Mouse (Mus musculus): ENCODE data around the gene Gbe1. TPM values are rescaled to one million over a fixed set of nuclear protein-coding genes. Genes with fewer than 3 reads are reported as not detected.

The Gbe1 gene
- polyA plus RNA-seq, 1 experiment from 2014 or later, result 56.3 TPM

DNA sequence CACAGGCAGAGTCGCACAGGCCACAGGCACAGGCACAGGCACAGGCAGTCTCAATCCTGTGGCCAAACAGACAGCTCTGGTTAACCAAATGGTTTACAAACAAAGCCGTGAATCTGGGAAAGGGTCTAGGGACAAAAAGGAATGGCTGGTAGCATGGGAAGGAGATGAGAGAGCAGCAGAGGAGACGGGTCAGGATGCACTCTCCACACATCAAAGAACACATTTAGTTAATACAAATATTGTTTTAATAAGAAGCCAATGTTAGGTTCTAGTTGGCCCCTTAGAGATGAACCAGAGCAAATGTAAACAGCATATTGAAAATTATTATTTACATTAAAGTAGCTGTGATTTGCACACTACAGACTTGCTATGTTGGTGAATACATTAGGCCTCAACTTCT is 166.7 kb downstream of the Gbe1 start:
- Histone ChIP-seq H3K27ac (ENCODE audit: poor library complexity, severe bottlenecking) (no peak overlapping the region), H3K36me3 (no peaks in the 10 kb centered on the region), H3K4me3 (no peak overlapping the region), H3K27me3 (replicated peaks) (no peaks in the 10 kb centered on the region), H3K9me3 (replicated peaks) (no peaks in the 10 kb centered on the region), H3K4me1 (replicated peaks) (no peaks in the 10 kb centered on the region), H3K4me2 (no peak overlapping the region), H3K9ac (no peak overlapping the region)
- WGBS, result 88% methylated on average over 3 of the region's 3 CpGs
- ATAC-seq (ENCODE audit: insufficient number of reproducible peaks, low FRiP score), result no peak

DNA sequence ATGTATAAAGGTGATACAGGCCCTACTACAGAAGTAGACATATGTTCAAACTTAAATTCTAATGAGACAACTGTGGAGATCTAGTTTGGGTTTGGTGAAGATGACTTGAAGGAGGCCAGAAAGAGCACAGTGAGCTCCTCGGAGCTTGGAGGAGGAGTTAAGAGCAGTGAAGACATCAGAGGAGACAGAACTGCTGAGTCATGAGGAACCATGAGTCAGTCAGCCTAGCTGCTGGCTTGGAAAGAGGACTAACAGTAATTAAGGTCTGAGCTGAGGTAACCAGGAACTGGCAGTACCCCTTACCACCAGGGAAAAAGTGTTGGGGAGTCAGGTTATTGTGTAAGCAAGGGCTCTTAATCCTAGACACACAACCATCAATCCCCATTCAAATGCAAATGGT is 192.7 kb downstream of the Gbe1 start:
- Histone ChIP-seq H3K9me3 (replicated peaks) (no peaks in the 10 kb centered on the region), H3K4me1 (replicated peaks) (no peaks in the 10 kb centered on the region), H3K4me2 (no peak overlapping the region), H3K27me3 (replicated peaks) (no peaks in the 10 kb centered on the region), H3K9ac (no peak overlapping the region), H3K36me3 (no peaks in the 10 kb centered on the region), H3K4me3 (no peak overlapping the region), H3K27ac (ENCODE audit: poor library complexity, severe bottlenecking) (no peak overlapping the region)
- WGBS, result 59% methylated on average over 1 of the region's 1 CpGs
- no peak for ATAC-seq (ENCODE audit: insufficient number of reproducible peaks, low FRiP score)

DNA sequence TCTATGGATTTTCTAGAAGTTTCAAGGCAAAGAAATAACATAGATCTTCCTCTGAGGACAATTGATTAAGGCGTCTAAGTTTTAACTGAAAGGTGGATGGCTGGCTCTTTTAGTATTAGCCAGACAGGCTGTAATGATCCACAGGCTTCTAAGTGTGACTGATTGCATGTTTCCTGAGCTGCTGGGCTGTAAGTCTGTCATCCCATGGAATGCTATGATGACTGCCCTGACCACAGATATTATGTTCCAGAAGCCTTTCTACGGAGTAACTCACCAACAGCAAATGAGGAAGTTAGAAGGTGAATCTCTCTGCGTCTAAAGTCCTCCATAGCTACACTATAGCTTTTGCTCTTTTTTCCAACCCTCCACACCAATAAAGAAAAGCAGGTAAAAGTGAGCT is 197.2 kb downstream of the Gbe1 start:
- no peak overlapping the region for H3K27ac ChIP-seq (ENCODE audit: poor library complexity, severe bottlenecking)
- no peaks in the 10 kb centered on the region for H3K27me3 ChIP-seq (replicated peaks)
- WGBS, result 83% methylated on average over 3 of the region's 3 CpGs
- H3K36me3 ChIP-seq, result no peaks in the 10 kb centered on the region
- H3K9me3 ChIP-seq (replicated peaks), result no peaks in the 10 kb centered on the region
- no peak overlapping the region for H3K9ac ChIP-seq
- H3K4me1 ChIP-seq (replicated peaks), result no peaks in the 10 kb centered on the region
- no peak for ATAC-seq (ENCODE audit: insufficient number of reproducible peaks, low FRiP score)
- H3K4me3 ChIP-seq, result no peak overlapping the region
- H3K4me2 ChIP-seq, result no peak overlapping the region

DNA sequence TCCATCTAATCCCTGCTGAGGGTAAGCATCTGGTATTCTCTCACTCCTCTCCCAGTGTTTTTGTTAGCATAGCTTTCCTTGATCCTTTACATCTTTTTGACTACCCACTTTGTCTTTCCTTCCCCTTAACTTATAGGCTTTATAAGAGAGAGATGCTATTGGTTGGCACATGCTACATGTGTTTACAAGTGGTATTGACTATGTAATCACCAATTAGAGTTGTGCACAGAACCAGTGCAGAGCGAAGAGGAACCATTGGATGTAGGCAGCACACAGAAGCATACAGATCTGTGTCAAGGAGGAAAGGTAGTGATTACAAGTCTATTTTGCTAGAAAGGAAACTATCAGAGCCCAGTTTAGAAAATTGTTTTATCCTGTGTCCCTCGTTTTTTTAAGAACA is 209.1 kb downstream of the Gbe1 start:
- Histone ChIP-seq H3K4me3 (no peak overlapping the region), H3K4me2 (no peak overlapping the region), H3K9ac (no peak overlapping the region), H3K27ac (ENCODE audit: poor library complexity, severe bottlenecking) (no peak overlapping the region), H3K4me1 (replicated peaks) (0 out of 2 replicates have a peak, but pooled peaks cover 2% of the 10 kb centered on the region), H3K27me3 (replicated peaks) (no peaks in the 10 kb centered on the region), H3K36me3 (no peaks in the 10 kb centered on the region), H3K9me3 (replicated peaks) (no peaks in the 10 kb centered on the region)
- WGBS, result 73% methylated on average over 2 of the region's 2 CpGs
- ATAC-seq (ENCODE audit: insufficient number of reproducible peaks, low FRiP score), result no peak

DNA sequence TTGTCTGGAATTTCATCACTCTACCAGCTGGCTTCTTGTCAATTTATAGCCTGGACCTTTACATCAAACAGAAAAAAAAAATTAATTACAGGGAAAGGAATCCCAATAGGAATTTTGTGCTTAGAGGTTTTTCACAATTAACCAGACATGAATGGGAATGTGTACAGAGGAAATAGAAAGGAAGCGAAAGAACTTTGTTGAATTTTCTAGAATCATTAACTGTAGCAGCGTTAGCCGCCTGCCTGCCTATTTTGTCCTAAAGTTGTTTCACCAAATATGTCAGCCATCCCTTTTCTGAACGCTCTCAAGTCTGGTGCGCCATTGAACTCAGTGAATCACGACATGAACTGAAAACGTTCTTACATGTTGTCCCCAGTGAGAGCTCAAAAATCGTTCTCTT is 209.8 kb downstream of the Gbe1 start:
- Histone ChIP-seq H3K4me1 (replicated peaks) (0 out of 2 replicates have a peak, but pooled peaks cover 2% of the 10 kb centered on the region), H3K36me3 (no peaks in the 10 kb centered on the region), H3K27me3 (replicated peaks) (no peaks in the 10 kb centered on the region), H3K27ac (ENCODE audit: poor library complexity, severe bottlenecking) (no peak overlapping the region), H3K9me3 (replicated peaks) (no peaks in the 10 kb centered on the region), H3K4me3 (no peak overlapping the region), H3K9ac (no peak overlapping the region), H3K4me2 (no peak overlapping the region)
- ATAC-seq (ENCODE audit: insufficient number of reproducible peaks, low FRiP score), result no peak
- 81% methylated on average over 8 of the region's 8 CpGs for WGBS

DNA sequence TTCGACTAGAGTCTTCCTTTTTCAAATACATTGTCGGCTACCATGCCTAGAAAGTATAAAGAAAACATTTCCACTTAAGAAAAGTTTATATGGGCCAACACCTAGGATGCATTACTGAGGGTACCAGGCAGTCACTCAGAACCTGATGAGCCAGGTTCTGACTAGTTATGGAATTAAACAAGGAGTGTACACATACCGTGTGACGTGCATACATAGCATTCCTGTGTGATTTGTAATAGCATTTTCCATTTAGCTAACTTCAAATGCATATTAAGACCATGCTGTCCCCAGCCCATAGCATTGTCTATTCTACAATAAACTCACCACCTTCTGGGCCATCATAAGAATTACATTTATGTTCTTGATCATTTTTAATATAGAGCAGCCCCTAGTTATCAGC is 210.5 kb downstream of the Gbe1 start:
- Histone ChIP-seq H3K36me3 (no peaks in the 10 kb centered on the region), H3K9ac (no peak overlapping the region), H3K4me1 (replicated peaks) (0 out of 2 replicates have a peak, but pooled peaks cover 2% of the 10 kb centered on the region), H3K9me3 (replicated peaks) (no peaks in the 10 kb centered on the region), H3K27me3 (replicated peaks) (no peaks in the 10 kb centered on the region), H3K27ac (ENCODE audit: poor library complexity, severe bottlenecking) (no peak overlapping the region), H3K4me3 (no peak overlapping the region), H3K4me2 (no peak overlapping the region)
- no peak for ATAC-seq (ENCODE audit: insufficient number of reproducible peaks, low FRiP score)
- 75% methylated on average over 4 of the region's 4 CpGs for WGBS

DNA sequence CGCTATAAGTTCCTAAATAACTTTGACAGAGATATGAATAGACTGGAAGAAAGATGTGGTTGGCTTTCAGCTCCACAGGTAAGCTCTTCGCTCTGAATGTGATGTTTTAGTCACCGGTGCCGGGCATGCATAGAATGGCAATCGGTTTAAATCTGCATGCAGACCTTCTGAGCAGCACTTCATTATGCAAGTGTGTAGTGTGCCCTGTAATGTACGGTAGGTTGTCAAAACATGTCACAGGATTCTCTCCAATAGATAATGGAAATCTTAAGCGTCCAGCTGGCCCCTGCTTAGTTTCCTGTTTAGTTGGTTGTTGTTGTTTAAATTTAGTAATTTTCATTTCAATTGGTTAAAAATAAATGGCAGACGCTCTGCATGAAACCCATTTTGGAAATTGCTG is 213.5 kb downstream of the Gbe1 start:
- Histone ChIP-seq H3K27me3 (replicated peaks) (no peaks in the 10 kb centered on the region), H3K4me2 (no peak overlapping the region), H3K9ac (no peak overlapping the region), H3K4me1 (replicated peaks) (0 out of 2 replicates have a peak, but pooled peaks cover 2% of the 10 kb centered on the region), H3K9me3 (replicated peaks) (no peaks in the 10 kb centered on the region), H3K36me3 (no peaks in the 10 kb centered on the region), H3K27ac (ENCODE audit: poor library complexity, severe bottlenecking) (no peak overlapping the region), H3K4me3 (no peak overlapping the region)
- 83% methylated on average over 8 of the region's 8 CpGs for WGBS
- no peak for ATAC-seq (ENCODE audit: insufficient number of reproducible peaks, low FRiP score)

DNA sequence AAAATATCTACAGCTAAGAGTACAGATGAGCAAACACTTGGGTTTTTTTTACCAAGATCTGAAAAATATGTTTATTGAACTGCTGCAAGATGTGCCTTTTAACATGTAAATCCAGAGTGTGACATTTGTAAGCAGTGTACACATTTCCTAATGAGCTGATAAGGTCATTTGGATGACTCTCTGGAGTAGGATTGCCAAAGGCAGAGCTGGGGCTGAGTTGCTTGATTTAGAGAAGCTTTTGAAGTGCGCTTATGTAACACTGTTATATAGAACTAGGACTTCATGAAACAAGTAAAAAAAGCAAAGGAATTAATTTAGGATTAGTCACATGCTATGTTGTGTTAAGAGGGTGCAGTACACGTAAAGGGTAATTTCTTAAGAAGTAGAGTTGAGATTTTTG is 221.5 kb downstream of the Gbe1 start:
- H3K4me2 ChIP-seq, result no peak overlapping the region
- no peak overlapping the region for H3K9ac ChIP-seq
- H3K27me3 ChIP-seq (replicated peaks), result no peaks in the 10 kb centered on the region
- ATAC-seq (ENCODE audit: insufficient number of reproducible peaks, low FRiP score), result no peak
- WGBS, result 85% methylated on average over 2 of the region's 2 CpGs
- H3K4me3 ChIP-seq, result no peak overlapping the region
- H3K36me3 ChIP-seq, result peaks cover 5% of the 10 kb centered on the region; the same call in 1 of the 2 replicates
- H3K9me3 ChIP-seq (replicated peaks), result no peaks in the 10 kb centered on the region
- no peak overlapping the region for H3K27ac ChIP-seq (ENCODE audit: poor library complexity, severe bottlenecking)
- H3K4me1 ChIP-seq (replicated peaks), result no peaks in the 10 kb centered on the region

DNA sequence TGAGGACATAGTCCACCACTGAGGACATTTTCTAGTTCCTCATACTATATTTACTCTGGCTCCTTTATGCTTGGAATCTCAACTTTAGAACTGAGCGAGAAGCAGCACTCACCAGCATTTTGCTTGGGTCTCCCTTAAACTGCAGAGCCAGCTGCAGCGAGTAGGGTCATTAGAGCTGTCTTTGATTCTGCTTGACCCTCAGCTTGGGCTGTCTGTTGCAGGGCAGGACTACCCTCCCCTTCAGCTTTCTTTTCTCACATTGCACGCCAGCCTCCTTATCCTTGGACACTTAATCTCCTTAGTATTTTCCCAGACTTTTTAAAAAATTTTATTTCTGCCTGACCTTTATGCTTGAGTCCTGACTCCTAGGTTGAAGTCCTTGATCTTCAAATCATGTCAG is 237.1 kb downstream of the Gbe1 start:
- H3K27me3 ChIP-seq (replicated peaks), result no peaks in the 10 kb centered on the region
- H3K4me2 ChIP-seq, result no peak overlapping the region
- H3K36me3 ChIP-seq, result no peaks in the 10 kb centered on the region
- H3K9ac ChIP-seq, result no peak overlapping the region
- 61% methylated on average over 3 of the region's 3 CpGs for WGBS
- H3K9me3 ChIP-seq (replicated peaks), result no peaks in the 10 kb centered on the region
- H3K4me3 ChIP-seq, result no peak overlapping the region
- no peaks in the 10 kb centered on the region for H3K4me1 ChIP-seq (replicated peaks)
- ATAC-seq (ENCODE audit: insufficient number of reproducible peaks, low FRiP score), result no peak
- H3K27ac ChIP-seq (ENCODE audit: poor library complexity, severe bottlenecking), result no peak overlapping the region

DNA sequence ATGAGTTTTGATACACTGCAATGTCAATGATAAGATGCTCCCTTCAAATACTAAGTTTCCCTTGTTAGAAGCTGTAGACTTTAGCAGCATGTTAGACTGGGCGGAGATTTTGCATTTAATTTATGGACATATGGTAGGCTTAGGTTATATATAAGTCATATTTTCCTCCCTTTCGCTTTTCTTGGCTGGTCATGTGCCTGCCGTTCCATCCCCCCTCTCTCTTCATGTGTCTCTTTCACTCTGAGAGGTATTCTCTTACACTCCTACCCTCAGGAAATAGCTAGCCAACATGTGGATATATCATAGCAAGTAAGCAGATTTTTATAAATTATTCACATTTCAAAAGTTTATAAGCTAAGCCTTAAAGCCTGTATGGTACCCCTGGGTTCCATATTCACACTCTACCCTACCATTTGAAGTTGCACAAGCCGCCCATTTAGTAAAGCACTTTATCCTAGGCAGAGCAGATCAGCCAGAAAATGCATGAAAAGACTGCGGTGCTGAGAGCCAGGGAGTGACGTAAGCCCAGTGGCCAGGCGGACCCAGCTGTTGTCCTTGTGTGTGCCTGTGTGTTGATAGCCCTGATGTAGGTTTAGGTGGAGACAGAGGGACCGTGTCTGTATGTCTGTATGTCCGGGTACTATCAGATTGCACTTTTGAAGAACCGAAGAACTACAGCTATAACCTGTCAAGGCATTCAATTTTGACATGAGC is 248.0 kb downstream of the Gbe1 start:
- no peak overlapping the region for H3K4me2 ChIP-seq
- no peak overlapping the region for H3K27ac ChIP-seq (ENCODE audit: poor library complexity, severe bottlenecking)
- no peak overlapping the region for H3K9ac ChIP-seq
- no peaks in the 10 kb centered on the region for H3K9me3 ChIP-seq (replicated peaks)
- H3K4me3 ChIP-seq, result no peak overlapping the region
- 68% methylated on average over 10 of the region's 10 CpGs for WGBS
- H3K4me1 ChIP-seq (replicated peaks), result no peaks in the 10 kb centered on the region
- H3K36me3 ChIP-seq, result no peaks in the 10 kb centered on the region
- no peak for ATAC-seq (ENCODE audit: insufficient number of reproducible peaks, low FRiP score)
- H3K27me3 ChIP-seq (replicated peaks), result no peaks in the 10 kb centered on the region

DNA sequence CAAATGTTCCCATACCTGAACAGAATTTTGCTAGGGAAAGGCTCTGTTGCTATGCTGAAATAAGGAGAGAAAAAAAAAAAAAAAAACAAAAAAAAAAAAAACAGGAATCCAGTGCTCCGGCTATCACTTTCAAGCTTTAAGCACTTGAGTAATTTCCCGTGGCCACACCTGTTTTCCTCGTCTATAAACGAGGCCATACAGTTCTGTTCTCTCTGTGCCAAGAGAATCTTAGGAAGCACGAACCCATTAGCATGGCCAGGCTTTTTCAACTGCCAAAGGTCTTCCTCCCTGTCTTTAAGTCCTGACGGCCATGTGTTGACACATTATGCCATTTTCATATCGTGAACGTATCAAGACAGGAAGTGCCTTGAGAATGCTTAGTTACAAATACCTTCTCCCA is 248.8 kb downstream of the Gbe1 start:
- WGBS, result 73% methylated on average over 8 of the region's 8 CpGs
- H3K4me1 ChIP-seq (replicated peaks), result no peaks in the 10 kb centered on the region
- no peak overlapping the region for H3K27ac ChIP-seq (ENCODE audit: poor library complexity, severe bottlenecking)
- H3K4me3 ChIP-seq, result no peak overlapping the region
- H3K9ac ChIP-seq, result no peak overlapping the region
- H3K4me2 ChIP-seq, result no peak overlapping the region
- no peak for ATAC-seq (ENCODE audit: insufficient number of reproducible peaks, low FRiP score)
- no peaks in the 10 kb centered on the region for H3K27me3 ChIP-seq (replicated peaks)
- H3K36me3 ChIP-seq, result no peaks in the 10 kb centered on the region
- H3K9me3 ChIP-seq (replicated peaks), result no peaks in the 10 kb centered on the region

DNA sequence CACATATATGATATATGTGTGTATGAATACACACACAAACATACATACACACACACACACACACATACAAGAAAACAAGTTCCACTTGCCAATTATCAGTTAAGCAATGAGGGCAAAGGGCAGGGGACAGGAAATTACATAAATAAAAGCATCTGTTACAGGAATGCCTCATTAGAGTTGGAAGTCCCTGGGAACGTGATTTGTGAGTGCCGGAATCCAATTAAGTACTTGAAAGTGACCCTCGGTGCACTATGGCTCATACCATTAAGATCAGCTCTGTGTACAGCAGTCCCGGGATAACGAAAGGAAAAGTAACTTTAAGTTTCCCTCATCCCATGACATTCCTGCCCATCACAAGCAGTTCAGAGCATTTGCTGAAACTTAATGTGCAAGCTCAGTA is 249.7 kb downstream of the Gbe1 start:
- Histone ChIP-seq H3K4me2 (no peak overlapping the region), H3K9me3 (replicated peaks) (no peaks in the 10 kb centered on the region), H3K4me1 (replicated peaks) (no peaks in the 10 kb centered on the region), H3K4me3 (no peak overlapping the region), H3K27ac (ENCODE audit: poor library complexity, severe bottlenecking) (no peak overlapping the region), H3K27me3 (replicated peaks) (no peaks in the 10 kb centered on the region), H3K9ac (no peak overlapping the region), H3K36me3 (no peaks in the 10 kb centered on the region)
- whole genome bisulfite sequencing, result 79% methylated on average over 5 of the region's 5 CpGs
- no peak for ATAC-seq (ENCODE audit: insufficient number of reproducible peaks, low FRiP score)

Data from heart, embryonic 12.5 days (tissue).